Mouse (Mus musculus) Patski (cell line): Measurements from ENCODE around the gene Arhgap17. TPM values are rescaled to one million over a fixed set of nuclear protein-coding genes. Genes with fewer than 3 reads are reported as not detected.
A peak's percentile ranks its signal among the peaks of the same experiment; 100 is the strongest.

Experiments
- ATAC-seq: fragments of 100-300 bp; one replicate; pipeline ENCODE4 v1.8.0; 2021
- CTCF ChIA-PET: fragments of 350-600 bp; sonication (Branson Sonifier 250); formaldehyde crosslinking; loops from one replicate; lab custom pipeline; 2022; ENCODE audit warnings: inconsistent platforms; lab: Charles Lee
- POLR2A ChIA-PET: fragments of 350-600 bp; sonication (Branson Sonifier 250); formaldehyde crosslinking; loops from one replicate; lab custom pipeline; 2022; ENCODE audit warnings: antibody characterized with exemption, inconsistent platforms; lab: Charles Lee
- DNase-seq: peaks from one replicate; pipeline ENCODE4 v3.0.0-alpha.2; 2011; ENCODE audit warnings: low read depth, low spot score
- H3K27me3 ChIP-seq: fragments of 371-371 bp; one replicate; pipeline ENCODE4 v1.5.1; 2021
- CTCF ChIP-seq: fragments of 100-300 bp; IDR thresholded peaks from one replicate; pipeline ENCODE4 v1.5.1; 2021
- in situ Hi-C: fragments of 300-500 bp; cut with MboI; formaldehyde crosslinking; loops from 3 replicates; pipeline ENCODE4 v1.11.1; 2018; ENCODE audit warnings: low pct_unique_long_range_greater_than_20kb, mixed read lengths
- polyA plus RNA-seq: library from polyadenylated mRNA; unstranded; gene quantifications from one replicate; pipeline ENCODE4 v1.2.3, GENCODE M21; 2021

The Arhgap17 gene
- polyA plus RNA-seq, 1 experiment from 2014 or later, result 27.4 TPM

- TF ChIP-seq CTCF, result peak; percentile 66
- ATAC-seq (peak; percentile 54), DNase-seq (no peak)
- H3K27me3 ChIP-seq, result no peaks in the 10 kb centered on the region
- ChIA-PET CTCF (interaction anchor here (0.8 to 4.7 kb wide), 11 partner anchors 11 to 204 kb away, joined by 3 to 22 read pairs (median 5); partner anchors contain the start of gene Aqp8), POLR2A (no interaction called here)
- in situ Hi-C loops, result loop anchor here (5.0 kb wide), 1 partner anchor 68 kb away; no protein-coding TSS in a partner anchor
Observed at GRCm38 (mm10) chr7:123398828-123399227, 29.1 kb upstream of the Arhgap17 start.

DNA sequence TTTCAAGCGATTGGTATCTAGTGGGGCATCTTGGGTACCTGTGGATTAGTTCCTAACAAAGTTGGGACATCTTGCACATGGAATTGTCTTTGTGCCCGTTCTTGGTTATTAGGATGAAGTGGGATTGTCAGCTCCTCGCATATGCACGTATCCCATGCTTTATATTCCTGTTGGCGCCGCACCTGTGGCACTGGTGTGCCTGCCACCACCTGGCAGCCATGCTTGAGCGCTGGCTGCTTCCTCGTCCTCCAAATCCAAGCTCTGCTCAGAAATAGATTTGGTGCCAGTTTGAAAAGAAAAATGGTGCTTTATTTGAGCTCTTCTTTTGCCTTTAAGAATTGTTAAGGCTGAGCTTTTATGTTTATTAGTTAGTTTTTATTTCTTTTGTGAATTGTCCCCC, 28.2 kb upstream of the Arhgap17 start:
- ChIA-PET POLR2A (no interaction called here), CTCF (interaction anchor here (0.8 to 4.7 kb wide), 5 partner anchors 12 to 67 kb away, joined by 3 to 22 read pairs (median 9); partner anchors contain the start of gene Aqp8)
- ATAC-seq, result no peak
- no peak for DNase-seq
- TF ChIP-seq CTCF, result no peak
- H3K27me3 ChIP-seq, result no peaks in the 10 kb centered on the region
- in situ Hi-C loops, result loop anchor here (5.0 kb wide), 1 partner anchor 69 kb away; no protein-coding TSS in a partner anchor

- in situ Hi-C loops, result loop anchor here (5.0 kb wide), 1 partner anchor 70 kb away; no protein-coding TSS in a partner anchor
- ChIA-PET CTCF (interaction anchor here (2.4 to 4.7 kb wide), 2 partner anchors 13 to 67 kb away, joined by 15 to 22 read pairs; no protein-coding TSS in a partner anchor), POLR2A (no interaction called here)
- ATAC-seq (no peak), DNase-seq (no peak)
- TF ChIP-seq CTCF, result no peak
- H3K27me3 ChIP-seq, result no peaks in the 10 kb centered on the region
Observed at GRCm38 (mm10) chr7:123397369-123397768, 27.7 kb upstream of the Arhgap17 start.

DNA sequence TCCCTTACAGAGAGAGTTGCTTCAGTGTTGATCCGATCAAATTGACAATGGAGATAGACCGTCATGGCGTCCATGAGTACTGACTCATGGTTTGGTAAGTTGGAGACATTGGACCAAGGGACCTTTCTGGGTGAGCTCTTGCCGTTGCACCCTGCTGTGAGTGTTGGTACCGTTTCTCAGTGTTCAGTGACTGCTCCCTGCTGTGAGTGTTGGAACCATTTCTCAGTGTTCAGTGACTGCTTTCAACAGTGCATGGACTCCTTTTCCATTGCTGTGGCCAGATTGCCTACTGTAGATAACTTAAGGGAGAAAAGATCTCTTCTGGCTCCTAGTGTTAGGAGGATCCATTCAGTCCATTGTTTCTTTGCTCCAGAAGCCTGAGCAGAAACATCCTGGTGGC, 27.2 kb upstream of the Arhgap17 start:
- ChIA-PET CTCF (interaction anchor here (4.7 kb wide), 1 partner anchor 68 kb away, joined by 22 read pairs; no protein-coding TSS in a partner anchor), POLR2A (no interaction called here)
- ATAC-seq, result no peak
- no peak for DNase-seq
- H3K27me3 ChIP-seq, result no peaks in the 10 kb centered on the region
- in situ Hi-C loops, result loop anchor here (5.0 kb wide), 1 partner anchor 70 kb away; no protein-coding TSS in a partner anchor
- TF ChIP-seq CTCF, result no peak

- no peak for ATAC-seq
Observed at GRCm38 (mm10) chr7:123394271-123394670, 24.6 kb upstream of the Arhgap17 start.

DNA sequence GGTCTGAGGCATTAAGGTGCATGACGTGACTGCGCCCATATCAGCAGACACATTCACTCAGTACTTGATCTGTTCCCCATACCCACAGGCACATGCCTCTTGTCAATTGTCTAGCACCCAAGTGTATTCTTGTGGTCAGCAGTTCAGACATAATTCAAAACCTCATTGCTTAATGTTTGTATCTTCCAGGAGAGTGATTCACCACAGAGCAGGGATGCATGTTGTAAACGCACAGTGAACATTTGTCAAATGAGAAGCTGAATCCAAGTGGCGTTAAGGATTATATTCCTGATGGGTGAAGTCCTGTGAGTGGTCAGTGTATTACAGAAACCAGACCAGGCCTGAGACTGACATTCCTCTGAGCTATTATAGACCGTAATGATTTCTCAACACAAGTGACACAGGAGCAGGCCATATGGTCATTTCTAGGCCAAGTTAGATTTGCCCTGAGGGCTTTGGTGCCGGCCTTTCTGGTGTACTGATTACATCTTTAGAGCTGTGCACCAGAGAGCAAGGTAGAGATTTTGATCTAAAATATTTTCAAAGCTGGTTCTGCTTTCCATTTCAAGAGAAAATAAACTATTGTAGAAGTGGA, 20.1 kb upstream of the Arhgap17 start:
- in situ Hi-C loops, result loop anchor here (5.0 kb wide), 1 partner anchor 182 kb away; no protein-coding TSS in a partner anchor
- TF ChIP-seq CTCF, result no peak
- DNase-seq (no peak), ATAC-seq (peak; percentile 51)
- CTCF ChIA-PET, result interaction anchor here (0.9 to 2.5 kb wide), 3 partner anchors 12 to 19 kb away, joined by 3 to 8 read pairs (median 3); partner anchors contain the start of gene Arhgap17
- no peaks in the 10 kb centered on the region for H3K27me3 ChIP-seq
- POLR2A ChIA-PET, result interaction anchor here (0.6 kb wide), 1 partner anchor 189 kb away, joined by 12 read pairs; no protein-coding TSS in a partner anchor

More at GRCm38 (mm10) chr7:123394271-123394670, 24.6 kb upstream of the Arhgap17 start:
- ChIA-PET POLR2A (no interaction called here), CTCF (no interaction called here)
- no peak for DNase-seq
- in situ Hi-C loops, result no loop called here
- TF ChIP-seq CTCF, result no peak
- no peaks in the 10 kb centered on the region for H3K27me3 ChIP-seq

- in situ Hi-C loops, result loop anchor here (5.0 kb wide), 1 partner anchor 179 kb away; no protein-coding TSS in a partner anchor
- ChIA-PET POLR2A (interaction anchor here (1.2 kb wide), 1 partner anchor 57 kb away, joined by 3 read pairs; no protein-coding TSS in a partner anchor), CTCF (interaction anchor here (2.3 to 2.7 kb wide), 2 partner anchors 13 to 14 kb away, joined by 8 to 13 read pairs; no protein-coding TSS in a partner anchor)
- DNase-seq, result no peak
- no peak for TF ChIP-seq CTCF
- no peaks in the 10 kb centered on the region for H3K27me3 ChIP-seq
- peak; percentile 87 for ATAC-seq
Observed at GRCm38 (mm10) chr7:123385693-123386407, 16.1 kb upstream of the Arhgap17 start.

DNA sequence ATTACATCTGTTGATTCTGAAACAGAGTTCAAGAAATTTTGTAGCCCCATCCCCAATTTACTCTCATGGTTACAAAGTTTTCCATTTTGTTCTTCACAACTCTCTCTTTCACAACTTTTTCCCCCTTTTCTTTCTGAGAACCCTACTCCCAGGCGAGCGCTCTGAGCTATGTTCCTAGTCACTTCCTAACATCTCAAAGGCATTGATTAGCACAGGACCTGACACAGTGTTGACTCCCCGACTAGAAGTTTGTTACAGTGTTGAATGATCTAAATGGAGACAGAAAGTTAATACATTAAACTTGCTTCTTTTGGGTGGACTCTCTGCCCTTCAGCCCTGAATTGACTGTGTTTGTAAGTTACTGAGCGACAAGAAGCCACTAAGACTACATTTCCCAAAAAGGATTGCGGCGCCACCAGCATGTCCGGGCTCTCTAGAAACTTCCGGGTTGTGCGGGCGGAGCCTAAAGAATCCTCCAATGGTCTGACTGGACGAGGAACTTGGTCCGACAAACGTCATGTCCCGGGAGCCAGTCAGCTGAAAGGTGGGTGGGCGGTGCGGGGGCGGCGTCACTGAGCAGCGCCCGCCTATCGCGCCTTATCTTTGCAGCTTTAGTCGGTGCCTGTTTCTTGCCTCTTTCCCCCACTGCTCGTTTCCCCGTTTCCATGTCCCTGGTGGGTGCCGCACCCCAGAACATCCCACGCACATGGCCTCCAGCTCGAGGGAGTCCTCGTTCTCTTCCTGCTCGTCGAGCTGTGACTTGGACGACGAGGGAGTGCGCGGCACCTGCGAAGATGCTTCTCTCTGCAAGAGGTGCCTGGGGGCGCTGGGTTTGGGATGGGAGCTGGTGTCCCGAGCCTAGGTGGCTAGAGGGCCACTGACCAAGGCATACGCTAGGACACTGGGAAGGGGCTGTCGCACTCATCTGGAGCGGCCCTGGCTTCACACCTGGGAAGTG, 8.0 kb upstream of the Arhgap17 start:
- H3K27me3 ChIP-seq, result no peaks in the 10 kb centered on the region
- ATAC-seq (peak; percentile 99), DNase-seq (peak; percentile 77)
- in situ Hi-C loops, result no loop called here
- ChIA-PET CTCF (interaction anchor here (0.7 to 1.4 kb wide), 4 partner anchors 12 to 28 kb away, joined by 3 to 5 read pairs (median 3); no protein-coding TSS in a partner anchor), POLR2A (interaction anchor here (1.2 kb wide), 1 partner anchor 8 kb away, joined by 4 read pairs; the partner anchor contains the start of genes Arhgap17 and Lcmt1)
- TF ChIP-seq CTCF, result no peak

DNA sequence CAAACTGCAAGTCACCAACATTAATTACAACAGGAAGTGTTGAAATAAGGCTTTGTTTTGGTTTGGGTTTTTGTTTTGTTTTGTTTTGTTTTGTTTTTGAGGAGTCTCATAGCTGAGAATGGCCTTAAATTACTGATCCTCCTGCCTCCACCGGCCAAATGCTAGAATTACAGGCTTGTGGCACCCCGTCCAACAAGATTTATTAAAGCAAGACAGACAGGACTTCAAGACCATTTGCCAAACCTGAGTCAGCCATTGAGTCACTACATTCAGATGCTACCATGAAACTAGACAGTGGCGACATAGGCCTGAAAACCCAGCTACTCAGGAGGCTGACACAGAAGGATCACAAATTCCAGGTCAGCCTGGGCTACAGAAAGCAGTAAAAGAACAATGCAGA, 1.8 kb upstream of the Arhgap17 start:
- no peaks in the 10 kb centered on the region for H3K27me3 ChIP-seq
- DNase-seq (no peak), ATAC-seq (no peak)
- POLR2A ChIA-PET, result no interaction called here
- in situ Hi-C loops, result no loop called here
- TF ChIP-seq CTCF, result no peak
- CTCF ChIA-PET, result interaction anchor here (1.1 to 2.2 kb wide), 5 partner anchors 15 to 34 kb away, joined by 3 to 8 read pairs (median 4); no protein-coding TSS in a partner anchor
